Mouse (Mus musculus): Measurements from ENCODE around the gene Lmtk3. TPM values are rescaled to one million over a fixed set of nuclear protein-coding genes. Genes with fewer than 3 reads are reported as not detected.

Gene Lmtk3
- polyA plus RNA-seq, 1 experiment from 2014 or later = 0.53 TPM

GRCm38 (mm10) chr7:45797661-45798510, 14.3 kb downstream of the Lmtk3 start:
- ATAC-seq (ENCODE audit: insufficient read depth, low FRiP score) = no peak
- Histone ChIP-seq H3K27me3 (ENCODE audit: control insufficient read depth, insufficient read depth, low read length) (peaks cover 10% of the 10 kb centered on the region), H3K4me3 (replicated peaks; ENCODE audit: low read length) (peak overlapping the region; percentile 55), H3K9ac (ENCODE audit: low read length) (peak overlapping the region; percentile 76), H3K36me3 (ENCODE audit: control insufficient read depth, insufficient read depth, low read length) (no peaks in the 10 kb centered on the region), H3K4me2 (ENCODE audit: low read depth, low read length) (peak overlapping the region; percentile 93), H3K9me3 (replicated peaks; ENCODE audit: control insufficient read depth, low read length) (no peaks in the 10 kb centered on the region), H3K4me1 (ENCODE audit: control insufficient read depth, insufficient read depth, low read length) (peaks cover 22% of the 10 kb centered on the region), H3K27ac (ENCODE audit: low read length) (no peak overlapping the region)
- 3% methylated on average over 59 of the region's 60 CpGs for WGBS

GRCm38 (mm10) chr7:45798511-45798836, 14.9 kb downstream of the Lmtk3 start:
- Histone ChIP-seq H3K4me2 (ENCODE audit: low read depth, low read length) (peak overlapping the region; percentile 93), H3K9ac (ENCODE audit: low read length) (peak overlapping the region; percentile 76), H3K27me3 (ENCODE audit: control insufficient read depth, insufficient read depth, low read length) (peaks cover 10% of the 10 kb centered on the region), H3K4me1 (ENCODE audit: control insufficient read depth, insufficient read depth, low read length) (peaks cover 22% of the 10 kb centered on the region), H3K4me3 (replicated peaks; ENCODE audit: low read length) (peak overlapping the region; percentile 55), H3K36me3 (ENCODE audit: control insufficient read depth, insufficient read depth, low read length) (no peaks in the 10 kb centered on the region), H3K9me3 (replicated peaks; ENCODE audit: control insufficient read depth, low read length) (no peaks in the 10 kb centered on the region), H3K27ac (ENCODE audit: low read length) (no peak overlapping the region)
- WGBS = 3% methylated on average over 19 of the region's 19 CpGs
- ATAC-seq (ENCODE audit: insufficient read depth, low FRiP score) = no peak

- H3K4me3 ChIP-seq (replicated peaks; ENCODE audit: low read length) = peak overlapping the region; percentile 55
- H3K4me1 ChIP-seq (ENCODE audit: control insufficient read depth, insufficient read depth, low read length) = peaks cover 22% of the 10 kb centered on the region
- H3K27me3 ChIP-seq (ENCODE audit: control insufficient read depth, insufficient read depth, low read length) = peaks cover 10% of the 10 kb centered on the region
- ATAC-seq (ENCODE audit: insufficient read depth, low FRiP score) = no peak
- H3K9me3 ChIP-seq (replicated peaks; ENCODE audit: control insufficient read depth, low read length) = no peaks in the 10 kb centered on the region
- 62% methylated on average over 7 of the region's 7 CpGs for WGBS
- peak overlapping the region; percentile 93 for H3K4me2 ChIP-seq (ENCODE audit: low read depth, low read length)
- peak overlapping the region; percentile 76 for H3K9ac ChIP-seq (ENCODE audit: low read length)
- no peak overlapping the region for H3K27ac ChIP-seq (ENCODE audit: low read length)
- H3K36me3 ChIP-seq (ENCODE audit: control insufficient read depth, insufficient read depth, low read length) = no peaks in the 10 kb centered on the region
Observed at GRCm38 (mm10) chr7:45798931-45799330, 15.4 kb downstream of the Lmtk3 start.

- peak overlapping the region; percentile 58 for H3K4me2 ChIP-seq (ENCODE audit: low read depth, low read length)
- no peaks in the 10 kb centered on the region for H3K36me3 ChIP-seq (ENCODE audit: control insufficient read depth, insufficient read depth, low read length)
- H3K9me3 ChIP-seq (replicated peaks; ENCODE audit: control insufficient read depth, low read length) = no peaks in the 10 kb centered on the region
- H3K27ac ChIP-seq (ENCODE audit: low read length) = no peak overlapping the region; the same call in 1 of the 2 replicates
- peak overlapping the region; percentile 30 for H3K4me3 ChIP-seq (replicated peaks; ENCODE audit: low read length)
- no peak for ATAC-seq (ENCODE audit: insufficient read depth, low FRiP score)
- H3K9ac ChIP-seq (ENCODE audit: low read length) = no peak overlapping the region
- WGBS = 40% methylated on average over 7 of the region's 7 CpGs
- H3K27me3 ChIP-seq (ENCODE audit: control insufficient read depth, insufficient read depth, low read length) = peaks cover 10% of the 10 kb centered on the region
- H3K4me1 ChIP-seq (ENCODE audit: control insufficient read depth, insufficient read depth, low read length) = peaks cover 22% of the 10 kb centered on the region
Observed at GRCm38 (mm10) chr7:45800001-45800400, 16.5 kb downstream of the Lmtk3 start.

- H3K9me3 ChIP-seq (replicated peaks; ENCODE audit: control insufficient read depth, low read length) = no peaks in the 10 kb centered on the region
- peak overlapping the region; percentile 30 for H3K4me3 ChIP-seq (replicated peaks; ENCODE audit: low read length)
- H3K36me3 ChIP-seq (ENCODE audit: control insufficient read depth, insufficient read depth, low read length) = no peaks in the 10 kb centered on the region
- WGBS = 13% methylated on average over 25 of the region's 25 CpGs
- ATAC-seq (ENCODE audit: insufficient read depth, low FRiP score) = peak; percentile 65
- H3K4me1 ChIP-seq (ENCODE audit: control insufficient read depth, insufficient read depth, low read length) = peaks cover 22% of the 10 kb centered on the region
- H3K27ac ChIP-seq (ENCODE audit: low read length) = peak overlapping the region; percentile 31; the same call in 1 of the 2 replicates
- H3K4me2 ChIP-seq (ENCODE audit: low read depth, low read length) = peak overlapping the region; percentile 58
- H3K9ac ChIP-seq (ENCODE audit: low read length) = peak overlapping the region; percentile 62
- H3K27me3 ChIP-seq (ENCODE audit: control insufficient read depth, insufficient read depth, low read length) = peaks cover 10% of the 10 kb centered on the region
Observed at GRCm38 (mm10) chr7:45800546-45801204, 17.1 kb downstream of the Lmtk3 start.

GRCm38 (mm10) chr7:45801348-45801747, 17.8 kb downstream of the Lmtk3 start:
- 3% methylated on average over 12 of the region's 12 CpGs for WGBS
- Histone ChIP-seq H3K9me3 (replicated peaks; ENCODE audit: control insufficient read depth, low read length) (no peaks in the 10 kb centered on the region), H3K27me3 (ENCODE audit: control insufficient read depth, insufficient read depth, low read length) (peaks cover 10% of the 10 kb centered on the region), H3K36me3 (ENCODE audit: control insufficient read depth, insufficient read depth, low read length) (no peaks in the 10 kb centered on the region), H3K4me3 (replicated peaks; ENCODE audit: low read length) (peak overlapping the region; percentile 30), H3K27ac (ENCODE audit: low read length) (0 out of 2 replicates have a peak overlapping the region, but pooled peaks have one; percentile 31), H3K4me2 (ENCODE audit: low read depth, low read length) (peak overlapping the region; percentile 58), H3K4me1 (ENCODE audit: control insufficient read depth, insufficient read depth, low read length) (peaks cover 22% of the 10 kb centered on the region), H3K9ac (ENCODE audit: low read length) (peak overlapping the region; percentile 62)
- peak; percentile 51 for ATAC-seq (ENCODE audit: insufficient read depth, low FRiP score)

- Histone ChIP-seq H3K9me3 (replicated peaks; ENCODE audit: control insufficient read depth, low read length) (no peaks in the 10 kb centered on the region), H3K27ac (ENCODE audit: low read length) (no peak overlapping the region), H3K27me3 (ENCODE audit: control insufficient read depth, insufficient read depth, low read length) (peaks cover 4% of the 10 kb centered on the region; the same call in 1 of the 2 replicates), H3K4me1 (ENCODE audit: control insufficient read depth, insufficient read depth, low read length) (peaks cover 18% of the 10 kb centered on the region), H3K4me3 (replicated peaks; ENCODE audit: low read length) (no peak overlapping the region), H3K4me2 (ENCODE audit: low read depth, low read length) (no peak overlapping the region), H3K36me3 (ENCODE audit: control insufficient read depth, insufficient read depth, low read length) (no peaks in the 10 kb centered on the region; the same call in 1 of the 2 replicates), H3K9ac (ENCODE audit: low read length) (no peak overlapping the region)
- 82% methylated on average over 6 of the region's 6 CpGs for WGBS
- ATAC-seq (ENCODE audit: insufficient read depth, low FRiP score) = no peak
Observed at GRCm38 (mm10) chr7:45802551-45802950, 19.0 kb downstream of the Lmtk3 start.

- no peak overlapping the region for H3K9ac ChIP-seq (ENCODE audit: low read length)
- WGBS = 63% methylated on average over 5 of the region's 5 CpGs
Observed at GRCm38 (mm10) chr7:45805941-45806340, 22.4 kb downstream of the Lmtk3 start.

GRCm38 (mm10) chr7:45808471-45808870, 24.9 kb downstream of the Lmtk3 start:
- H3K4me2 ChIP-seq (ENCODE audit: low read depth, low read length) = no peak overlapping the region
- 48% methylated on average over 11 of the region's 11 CpGs for WGBS
- no peaks in the 10 kb centered on the region for H3K27me3 ChIP-seq (ENCODE audit: control insufficient read depth, insufficient read depth, low read length)
- H3K36me3 ChIP-seq (ENCODE audit: control insufficient read depth, insufficient read depth, low read length) = peaks cover 21% of the 10 kb centered on the region
- H3K27ac ChIP-seq (ENCODE audit: low read length) = no peak overlapping the region
- H3K9me3 ChIP-seq (replicated peaks; ENCODE audit: control insufficient read depth, low read length) = no peaks in the 10 kb centered on the region
- H3K4me3 ChIP-seq (replicated peaks; ENCODE audit: low read length) = no peak overlapping the region
- H3K4me1 ChIP-seq (ENCODE audit: control insufficient read depth, insufficient read depth, low read length) = peaks cover 11% of the 10 kb centered on the region
- ATAC-seq (ENCODE audit: insufficient read depth, low FRiP score) = no peak
- H3K9ac ChIP-seq (ENCODE audit: low read length) = no peak overlapping the region

More at GRCm38 (mm10) chr7:45805941-45806340, 22.4 kb downstream of the Lmtk3 start:
- no peak overlapping the region for H3K4me2 ChIP-seq (ENCODE audit: low read depth, low read length)
- H3K9me3 ChIP-seq (replicated peaks; ENCODE audit: control insufficient read depth, low read length) = no peaks in the 10 kb centered on the region
- peaks cover 19% of the 10 kb centered on the region for H3K36me3 ChIP-seq (ENCODE audit: control insufficient read depth, insufficient read depth, low read length)
- ATAC-seq (ENCODE audit: insufficient read depth, low FRiP score) = no peak
- H3K4me3 ChIP-seq (replicated peaks; ENCODE audit: low read length) = no peak overlapping the region
- H3K27me3 ChIP-seq (ENCODE audit: control insufficient read depth, insufficient read depth, low read length) = no peaks in the 10 kb centered on the region
- peaks cover 3% of the 10 kb centered on the region; the same call in 1 of the 2 replicates for H3K4me1 ChIP-seq (ENCODE audit: control insufficient read depth, insufficient read depth, low read length)
- H3K27ac ChIP-seq (ENCODE audit: low read length) = no peak overlapping the region

Measured in stomach, embryonic 16.5 days (tissue).